Mouse (Mus musculus) mouse embryonic stem cell (cell line): ENCODE results near the gene Msrb3.

ENCODE experiments used
- in situ Hi-C, 2 experiments: fragments of 300-500 bp; cut with MboI; formaldehyde crosslinking; loops; 1 replicate in 1 of 2; 3 replicates in 1 of 2; pipeline ENCODE4 v1.14.3; 2019 to 2020; ENCODE audit warnings: low sequenced_read_pairs in 2 of 2, low pct_unique_long_range_greater_than_20kb in 1 of 2, mixed read lengths in 1 of 2; ENCODE audit not compliant: unreplicated experiment in 1 of 2

Msrb3 gene

GRCm38 (mm10) chr10:120833836-120834235, 65.1 kb downstream of the Msrb3 start:
- in situ Hi-C loops = no loop called here

- in situ Hi-C loops = no loop called here
Measured at GRCm38 (mm10) chr10:120827761-120828160, 71.1 kb downstream of the Msrb3 start.

DNA sequence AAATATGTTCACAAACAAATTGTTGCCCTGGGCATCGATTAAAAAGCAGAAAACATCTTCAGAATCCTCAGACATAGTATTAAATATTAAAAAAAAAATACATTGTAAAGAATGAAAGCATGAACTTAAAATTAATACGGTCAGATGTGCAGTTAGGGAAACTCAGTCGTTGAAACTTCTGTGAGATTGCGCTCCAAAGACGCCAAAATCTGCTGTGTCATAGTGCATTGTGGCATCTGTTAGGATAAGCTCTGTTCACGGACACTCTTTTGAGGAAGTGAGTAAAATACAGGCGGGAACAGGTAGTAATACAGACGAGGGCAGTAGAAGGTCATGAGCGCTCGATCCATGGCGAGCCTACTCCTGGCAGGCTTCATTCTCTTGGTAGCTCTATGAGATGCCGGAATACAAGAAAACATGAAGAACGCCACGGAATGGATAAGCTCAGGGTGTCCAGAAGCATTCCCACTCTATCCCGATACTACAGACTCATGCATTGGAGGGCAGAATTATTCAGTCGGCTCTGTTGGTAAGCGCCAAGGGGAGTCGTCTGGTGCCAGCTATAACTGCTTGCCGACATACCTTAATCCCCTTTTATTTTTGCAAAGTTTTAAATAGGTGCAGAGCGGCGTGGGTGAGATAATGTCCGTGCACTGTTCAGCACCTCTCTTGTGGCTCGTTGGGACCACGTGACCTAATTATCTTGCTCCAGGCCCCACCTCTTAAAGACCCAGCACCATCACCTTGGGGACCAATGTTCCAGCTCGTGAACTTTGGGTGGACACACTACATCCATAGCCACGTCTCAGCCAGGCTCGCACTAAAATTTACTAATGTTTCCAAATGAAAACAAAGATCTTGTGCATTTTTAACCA, 71.9 kb downstream of the Msrb3 start:
- in situ Hi-C loops = no loop called here

GRCm38 (mm10) chr10:120826381-120826780, 72.5 kb downstream of the Msrb3 start:
- in situ Hi-C loops = no loop called here

- in situ Hi-C loops = no loop called here
Measured at GRCm38 (mm10) chr10:120825594-120825993, 73.3 kb downstream of the Msrb3 start.

DNA sequence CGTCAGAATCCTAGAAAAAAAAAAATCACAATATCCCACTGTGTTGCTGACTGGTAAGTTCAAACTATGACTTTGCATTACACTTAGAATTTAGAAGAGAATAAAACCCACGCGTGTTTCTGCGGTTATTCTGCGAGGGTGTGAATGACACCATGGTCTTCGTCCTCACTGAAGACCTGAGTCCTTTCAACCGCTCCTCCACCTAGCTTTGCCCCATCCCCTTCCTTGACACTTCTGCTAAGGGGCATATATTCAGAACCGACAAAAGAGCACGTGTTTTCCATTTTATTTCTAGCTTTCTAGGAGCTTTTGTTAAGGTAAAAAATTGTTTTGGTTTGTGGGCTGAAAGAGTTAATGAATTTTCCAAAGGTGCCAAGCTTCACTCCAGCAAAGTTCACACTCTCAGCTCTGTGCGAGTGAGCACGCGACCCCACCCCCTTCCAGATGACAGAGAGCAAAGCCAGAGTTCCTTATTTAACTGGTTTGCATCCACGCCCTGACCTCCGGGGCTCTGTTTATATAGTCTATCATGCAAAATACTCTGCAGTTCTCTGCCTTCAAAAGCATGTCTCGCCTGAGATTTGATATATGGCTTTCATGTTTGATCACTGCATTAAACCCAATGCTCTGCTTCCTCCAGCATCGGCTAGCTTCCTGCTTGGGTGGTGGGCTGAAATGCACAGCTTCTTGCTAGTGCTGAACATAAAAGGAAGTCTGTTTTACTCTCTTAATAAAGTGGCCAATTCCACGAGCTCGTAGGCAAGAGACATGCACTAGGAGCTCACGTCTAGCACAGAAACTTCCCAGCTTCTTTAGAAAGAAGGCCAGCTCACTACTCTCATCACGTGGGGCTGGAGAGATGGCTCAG, 77.2 kb downstream of the Msrb3 start:
- in situ Hi-C loops = no loop called here

- in situ Hi-C loops = no loop called here
Measured at GRCm38 (mm10) chr10:120820781-120821300, 78.1 kb downstream of the Msrb3 start.

- in situ Hi-C loops = no loop called here
Measured at GRCm38 (mm10) chr10:120815290-120815689, 83.6 kb downstream of the Msrb3 start.

GRCm38 (mm10) chr10:120811796-120812443, 87.0 kb downstream of the Msrb3 start:
- in situ Hi-C loops = no loop called here

GRCm38 (mm10) chr10:120810832-120811571, 87.9 kb downstream of the Msrb3 start:
- in situ Hi-C loops = no loop called here

DNA sequence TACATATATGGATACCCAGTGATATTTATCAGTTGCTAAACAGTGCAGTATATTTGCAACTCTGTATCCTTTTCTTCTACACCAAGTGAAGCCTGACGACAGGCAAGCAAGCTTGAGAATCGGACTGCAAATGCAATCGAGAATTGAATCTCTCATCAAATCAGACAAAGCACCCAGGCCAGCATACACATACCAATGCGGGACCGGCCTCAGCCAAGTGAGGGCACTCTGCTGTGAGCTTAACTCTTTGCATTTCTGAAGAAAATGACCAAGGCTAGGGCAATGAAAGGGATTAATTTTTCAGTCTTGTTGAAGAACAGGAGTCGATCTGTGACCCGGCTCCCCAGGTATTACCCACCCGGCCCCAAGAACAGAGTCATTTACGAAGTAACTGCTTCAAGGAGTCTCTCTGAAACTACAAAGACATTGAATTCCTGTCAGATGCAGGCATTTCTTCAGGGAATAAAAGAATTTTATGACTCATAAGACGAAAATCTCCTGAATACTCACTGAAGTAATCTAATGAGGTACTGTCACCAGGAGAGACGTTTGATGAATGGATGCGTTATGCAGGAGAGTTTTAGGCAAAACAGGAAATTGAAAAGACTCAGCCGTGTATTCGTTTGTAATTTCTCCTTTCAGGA, 88.7 kb downstream of the Msrb3 start:
- in situ Hi-C loops = no loop called here

GRCm38 (mm10) chr10:120808167-120808566, 90.7 kb downstream of the Msrb3 start:
- in situ Hi-C loops = no loop called here

GRCm38 (mm10) chr10:120801127-120801526, 97.8 kb downstream of the Msrb3 start:
- in situ Hi-C loops = no loop called here

GRCm38 (mm10) chr10:120799479-120799878, 99.4 kb downstream of the Msrb3 start:
- in situ Hi-C loops = no loop called here

DNA sequence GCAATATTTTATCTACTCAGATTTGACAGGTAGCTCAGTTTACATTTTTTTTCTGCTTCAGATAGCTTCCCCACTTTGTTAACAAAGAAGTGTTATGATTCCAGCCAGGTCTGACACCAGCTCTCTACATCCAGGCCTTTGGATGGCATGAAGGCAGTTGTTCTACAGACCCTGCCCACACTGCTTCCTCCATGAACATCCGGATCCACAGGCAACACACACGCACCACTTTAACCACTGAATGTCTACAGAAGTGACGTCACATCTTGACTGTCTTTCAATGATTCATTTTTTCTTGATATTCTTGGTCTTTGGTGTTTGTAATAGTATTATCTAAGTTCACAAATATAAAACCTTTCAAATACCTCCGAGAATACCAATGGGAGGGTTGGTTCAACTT, 102.2 kb downstream of the Msrb3 start:
- in situ Hi-C loops = no loop called here

DNA sequence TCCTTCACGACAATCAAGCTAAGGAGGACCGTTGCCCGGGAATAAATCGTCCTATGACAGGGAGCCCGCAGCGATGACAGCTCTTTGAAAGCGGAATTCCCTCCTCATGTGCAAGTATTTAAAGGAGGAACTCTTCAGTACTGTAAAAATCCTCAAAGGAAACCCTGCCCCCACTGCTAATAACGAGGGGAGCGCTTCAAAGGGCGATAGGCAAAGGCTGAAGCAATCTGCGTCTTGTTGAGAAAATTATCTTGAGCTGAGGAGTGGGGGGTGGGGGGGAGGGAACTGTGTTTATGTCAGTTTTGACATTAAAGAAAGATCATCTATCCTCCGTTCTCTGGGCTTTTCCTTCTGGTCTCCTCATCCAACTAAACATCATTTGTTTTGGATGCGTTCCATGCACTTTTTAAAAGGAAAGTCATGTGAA, 104.5 kb downstream of the Msrb3 start:
- in situ Hi-C loops = no loop called here

DNA sequence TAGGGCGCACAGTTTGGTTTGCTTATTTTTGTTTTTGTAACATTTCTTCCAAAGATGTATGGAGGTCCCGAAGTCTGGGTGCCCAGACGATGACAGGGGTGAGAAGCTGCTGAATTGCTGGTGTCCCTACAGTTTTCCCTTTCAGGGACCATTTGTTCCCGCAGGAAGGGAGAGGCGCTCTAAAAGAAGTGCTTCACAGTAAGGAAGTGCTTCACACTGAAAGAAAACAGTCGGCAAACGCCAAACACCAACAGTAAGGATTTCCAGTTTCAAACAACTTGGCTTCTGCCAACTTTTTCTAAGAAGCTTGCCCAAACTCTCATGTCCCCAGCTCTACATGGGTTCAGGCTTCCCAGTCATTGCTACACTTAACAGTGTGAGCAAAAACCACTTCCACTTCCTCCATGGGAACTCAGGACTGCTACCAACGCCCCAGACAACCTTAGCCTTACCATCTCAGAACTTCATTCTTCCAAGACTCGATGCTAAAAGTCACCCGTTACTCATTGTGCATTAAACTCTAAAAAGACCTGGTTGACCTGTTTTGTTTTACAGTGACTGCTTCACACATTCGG, 106.6 kb downstream of the Msrb3 start:
- in situ Hi-C loops = no loop called here
